Mouse (Mus musculus) heart, adult 11 months (tissue): ENCODE measurements at regions not wholly inside any gene's neighbourhood (a gene's known extent, or its start where the extent isn't known, plus 50 kb on each side); places are given as distances from the start of the nearest gene placed in this dataset.

Experiments
- DNase-seq: peaks from one replicate; pipeline ENCODE4 v3.0.0; 2022

DNA sequence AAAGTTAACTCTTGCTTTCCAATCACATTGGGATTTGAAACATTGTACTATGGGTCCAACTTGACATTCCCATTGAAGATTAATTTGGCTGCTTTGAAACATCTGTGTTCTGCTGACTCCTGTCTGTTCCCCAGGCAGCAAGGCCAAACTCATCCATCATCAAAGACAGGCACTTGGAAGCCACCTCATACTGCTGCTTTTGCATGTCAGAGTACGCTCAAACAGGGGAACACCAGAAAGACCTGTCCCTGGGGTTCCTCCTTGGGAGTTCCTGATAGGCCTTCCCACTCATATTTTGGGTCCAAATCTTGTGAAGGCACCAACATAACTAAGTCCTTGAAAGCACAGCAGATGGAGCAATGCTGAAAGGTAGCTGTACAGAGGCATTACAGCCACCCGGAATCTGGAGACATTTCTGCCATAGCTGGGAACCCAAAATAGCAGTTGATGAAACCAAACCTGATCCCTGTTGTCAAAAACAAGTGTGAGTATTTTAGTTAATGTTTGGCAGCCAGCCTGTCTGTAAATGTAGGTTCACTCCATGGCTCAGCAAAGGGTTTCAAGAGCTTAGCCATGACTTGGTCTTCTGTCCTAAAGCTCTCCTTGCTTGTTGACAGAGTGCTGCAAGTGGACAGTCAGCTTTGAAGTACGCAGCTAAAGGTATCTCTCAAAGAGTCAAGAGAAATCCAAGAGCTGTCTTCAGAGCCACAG, 147.0 kb upstream of the Spag17 start:
- peak; percentile 91 for DNase-seq

DNA sequence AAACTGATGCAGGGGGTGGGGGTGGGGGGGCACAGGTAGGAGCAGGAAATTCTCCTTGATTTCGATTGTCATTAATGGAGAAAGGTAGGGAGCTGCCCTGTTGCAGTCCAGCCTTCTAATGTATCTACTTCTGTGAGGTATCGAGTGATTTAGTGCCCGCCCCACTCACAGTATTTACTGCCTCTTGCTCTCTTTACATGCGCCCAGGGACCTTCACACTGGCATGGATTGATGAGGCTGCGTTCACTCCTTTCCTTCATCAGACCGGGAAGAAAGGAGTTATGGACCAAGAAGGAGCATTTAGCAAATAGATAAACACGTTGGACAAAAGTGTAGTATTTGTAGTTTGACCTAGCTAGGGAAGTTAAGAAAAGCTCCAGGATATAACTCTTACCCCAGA, 145.6 kb upstream of the Spag17 start:
- DNase-seq: no peak

DNA sequence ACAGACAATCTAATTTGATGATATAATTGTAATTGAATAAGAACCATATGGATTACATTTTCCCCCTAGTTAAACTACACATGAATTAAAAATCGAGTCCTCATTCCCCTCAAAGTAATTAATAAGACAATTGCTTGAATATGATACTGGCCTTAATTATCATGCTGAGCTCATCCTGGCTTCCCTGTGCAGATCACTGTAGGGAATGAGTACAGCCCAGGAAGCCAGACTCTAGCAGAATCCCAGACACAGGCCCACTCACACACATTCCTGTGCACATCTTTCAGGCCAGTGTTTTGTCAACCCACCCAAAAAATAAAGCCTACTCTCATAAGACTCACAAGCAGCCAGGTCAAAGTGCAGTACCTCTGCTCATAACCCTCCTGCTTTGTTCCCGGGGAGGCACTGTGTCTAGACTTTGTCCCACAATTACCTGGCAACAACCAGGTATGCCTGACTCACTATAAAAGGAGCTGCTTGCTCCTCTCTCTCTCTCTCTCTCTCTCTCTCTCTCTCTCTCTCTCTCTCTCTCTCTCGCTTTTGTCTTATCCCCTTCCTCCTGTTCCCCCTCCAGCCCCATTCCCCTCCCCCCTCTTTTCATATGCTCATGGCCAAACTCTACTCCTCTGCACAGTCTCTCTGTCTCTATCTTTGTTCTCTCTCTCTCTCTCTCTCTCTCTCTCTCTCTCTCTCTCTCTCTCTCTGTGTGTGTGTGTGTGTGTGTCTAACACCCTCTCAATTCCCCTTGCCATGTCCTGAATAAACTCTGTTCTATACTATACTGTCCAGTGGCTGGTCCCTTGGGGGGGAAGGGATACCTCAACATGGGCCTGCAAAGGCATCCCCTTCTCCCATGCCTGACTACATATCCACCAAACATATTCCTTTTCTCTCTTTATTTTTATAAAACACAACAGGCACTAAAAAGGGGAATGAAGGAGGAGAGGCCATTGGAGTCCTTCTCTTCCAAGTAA, 143.7 kb upstream of the Spag17 start:
- no peak for DNase-seq

DNA sequence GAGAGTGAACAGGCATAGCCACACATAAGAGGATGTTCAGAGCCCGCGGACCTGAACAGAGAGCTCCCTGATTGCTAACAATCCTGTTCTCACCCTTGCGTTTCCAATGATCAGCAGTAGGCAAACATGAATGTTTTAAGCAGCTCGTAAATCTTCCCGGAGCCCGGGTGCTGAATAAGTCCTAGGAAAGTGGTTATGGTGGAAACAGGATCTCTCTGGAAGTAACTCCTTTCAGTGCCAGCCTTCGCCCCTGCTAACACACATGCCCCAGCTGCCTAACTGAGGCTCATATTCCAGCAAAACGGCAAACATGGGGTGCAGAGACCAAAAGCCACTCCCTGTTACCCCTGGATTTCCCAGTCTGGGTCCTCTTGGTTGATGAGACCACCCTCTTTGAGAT, 135.5 kb upstream of the Spag17 start:
- DNase-seq: no peak

- DNase-seq: no peak
Measured at GRCm38 (mm10) chr3:99778526-99778925, 106.7 kb upstream of the Spag17 start.

DNA sequence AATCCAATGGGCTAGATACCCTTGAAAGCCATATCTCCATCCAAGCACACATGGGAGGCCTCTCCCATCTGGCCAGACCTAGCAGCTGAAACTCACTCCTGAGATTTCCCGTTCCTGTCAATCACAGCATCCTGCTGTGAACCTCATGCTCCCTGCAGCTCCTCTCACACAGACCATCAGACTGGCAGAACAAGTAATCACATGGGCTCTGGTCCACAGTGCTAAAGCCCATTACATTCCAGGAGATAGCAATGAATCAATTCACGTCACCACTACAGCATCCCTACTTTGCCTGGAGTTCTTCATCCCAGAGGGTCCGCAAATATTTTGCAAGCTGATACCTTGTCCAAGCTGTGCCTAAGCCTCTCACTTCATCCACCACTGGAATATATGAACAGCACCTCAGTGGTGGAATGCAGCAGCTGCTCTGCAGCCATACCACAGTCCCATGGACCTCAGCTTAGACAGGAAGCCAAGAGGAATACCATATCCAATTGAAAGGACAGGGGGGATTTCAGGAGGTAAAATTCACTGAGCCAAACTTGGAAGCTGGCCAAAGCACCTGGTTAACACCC, 99.2 kb upstream of the Spag17 start:
- DNase-seq: no peak

DNA sequence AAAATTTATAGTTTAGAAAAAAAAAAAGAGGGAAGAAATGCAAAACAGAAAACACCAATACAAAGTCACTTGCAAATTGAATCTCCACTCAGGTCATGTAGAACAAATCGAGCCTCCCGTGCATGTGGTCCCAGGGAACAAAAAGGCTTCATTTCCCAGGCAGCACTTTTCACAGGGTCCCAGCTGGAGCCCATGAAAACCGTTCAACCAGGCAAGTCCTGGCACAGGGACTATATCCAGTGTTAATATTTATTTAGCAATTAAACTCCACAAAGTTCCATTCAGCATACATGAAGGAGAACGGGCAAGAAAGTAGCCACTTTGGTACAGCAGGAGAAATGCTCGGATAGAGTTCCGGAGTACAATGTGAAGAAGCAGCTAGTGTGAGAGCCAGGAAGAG, 93.9 kb upstream of the Spag17 start:
- DNase-seq: peak; percentile 2

DNA sequence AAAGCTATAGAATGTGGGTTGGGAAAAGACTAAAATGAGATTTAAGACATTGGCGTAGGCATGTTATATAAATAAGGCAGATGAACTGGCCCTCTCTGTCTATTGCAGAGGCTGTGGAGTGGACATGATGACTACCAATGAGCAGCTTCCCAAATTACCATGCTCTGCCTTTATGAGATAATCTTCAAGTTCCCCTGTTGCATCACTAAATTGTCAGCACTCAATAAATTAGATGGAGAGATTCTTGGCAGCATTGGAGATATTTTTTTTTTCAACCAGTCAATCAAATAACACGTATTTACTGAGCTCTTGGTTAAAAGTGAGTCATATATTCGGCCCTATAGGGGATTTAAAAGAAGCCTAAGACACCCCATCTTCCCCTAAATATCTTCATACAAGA, 91.6 kb upstream of the Spag17 start:
- DNase-seq: no peak

- DNase-seq: peak; percentile 72
Measured at GRCm38 (mm10) chr3:99795835-99796234, 89.4 kb upstream of the Spag17 start.

- DNase-seq: peak; percentile 90
Measured at GRCm38 (mm10) chr3:99797791-99798190, 87.4 kb upstream of the Spag17 start.

- DNase-seq: peak; percentile 7
Measured at GRCm38 (mm10) chr3:99810532-99810931, 74.7 kb upstream of the Spag17 start.

GRCm38 (mm10) chr3:99811276-99811675, 73.9 kb upstream of the Spag17 start:
- DNase-seq: peak; percentile 92

GRCm38 (mm10) chr3:99812836-99813235, 72.4 kb upstream of the Spag17 start:
- DNase-seq: no peak

- no peak for DNase-seq
Measured at GRCm38 (mm10) chr3:99815115-99815514, 70.1 kb upstream of the Spag17 start.

- DNase-seq: no peak
Measured at GRCm38 (mm10) chr3:99817965-99818364, 67.2 kb upstream of the Spag17 start.

- peak; percentile 98 for DNase-seq
Measured at GRCm38 (mm10) chr3:99822735-99823134, 62.5 kb upstream of the Spag17 start.

DNA sequence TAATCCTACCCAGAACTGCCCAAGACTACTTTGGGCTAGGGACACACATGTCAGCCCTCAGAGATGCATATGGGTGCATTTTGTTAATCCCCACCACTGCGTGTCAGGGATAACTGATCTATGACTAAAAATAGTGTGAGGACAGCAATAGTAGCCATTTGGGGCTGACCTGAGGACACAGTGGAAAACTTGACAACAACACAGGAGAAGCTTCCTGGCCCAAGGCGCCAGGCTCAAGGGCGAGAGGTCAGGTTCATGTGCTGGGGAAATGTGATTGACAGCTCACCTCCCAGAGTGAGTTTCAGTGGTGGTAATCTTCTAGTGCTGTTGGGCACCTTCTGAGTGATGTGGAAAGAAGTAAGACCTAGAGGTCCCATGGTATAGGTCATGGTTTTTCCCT, 62.0 kb upstream of the Spag17 start:
- peak; percentile 95 for DNase-seq
